Mouse (Mus musculus): Measurements from ENCODE around the gene Nos1ap. TPM values are rescaled to one million over a fixed set of nuclear protein-coding genes. Genes with fewer than 3 reads are reported as not detected.
A peak's percentile ranks its signal among the peaks of the same experiment; 100 is the strongest.

Gene Nos1ap
- polyA plus RNA-seq, 1 experiment from 2014 or later, result 28.3 TPM

GRCm38 (mm10) chr1:170582341-170582740, 7.3 kb downstream of the Nos1ap start:
- no peaks in the 10 kb centered on the region for H3K9me3 ChIP-seq
- no peak overlapping the region for H3K4me2 ChIP-seq
- H3K27ac ChIP-seq, result no peak overlapping the region
- 83% methylated on average over 5 of the region's 5 CpGs for WGBS
- 0 out of 2 replicates have a peak, but pooled peaks cover 3% of the 10 kb centered on the region for H3K36me3 ChIP-seq (replicated peaks)
- no peak overlapping the region for H3K4me3 ChIP-seq
- H3K27me3 ChIP-seq (replicated peaks), result no peaks in the 10 kb centered on the region
- no peak for ATAC-seq (replicated peaks)
- no peak overlapping the region for H3K9ac ChIP-seq
- no peaks in the 10 kb centered on the region; the same call in 1 of the 2 replicates for H3K4me1 ChIP-seq

- WGBS, result 56% methylated on average over 13 of the region's 13 CpGs
- Histone ChIP-seq H3K36me3 (replicated peaks) (no peaks in the 10 kb centered on the region), H3K9ac (no peak overlapping the region)
Observed at GRCm38 (mm10) chr1:170580485-170581110, 9.1 kb downstream of the Nos1ap start.

GRCm38 (mm10) chr1:170579476-170579875, 10.2 kb downstream of the Nos1ap start:
- Histone ChIP-seq H3K4me1 (peaks cover 11% of the 10 kb centered on the region; the same call in 1 of the 2 replicates), H3K27ac (no peak overlapping the region), H3K27me3 (replicated peaks) (no peaks in the 10 kb centered on the region), H3K9me3 (no peaks in the 10 kb centered on the region), H3K9ac (no peak overlapping the region), H3K4me2 (no peak overlapping the region), H3K4me3 (no peak overlapping the region), H3K36me3 (replicated peaks) (no peaks in the 10 kb centered on the region)
- no peak for ATAC-seq (replicated peaks)
- 95% methylated on average over 5 of the region's 5 CpGs for WGBS

More at GRCm38 (mm10) chr1:170580485-170581110, 9.1 kb downstream of the Nos1ap start:
- 0 out of 2 replicates have a peak overlapping the region, but pooled peaks have one; percentile 1 for H3K4me2 ChIP-seq
- peaks cover 7% of the 10 kb centered on the region; the same call in 1 of the 2 replicates for H3K4me1 ChIP-seq
- no peaks in the 10 kb centered on the region for H3K9me3 ChIP-seq
- H3K27me3 ChIP-seq (replicated peaks), result no peaks in the 10 kb centered on the region
- no peak overlapping the region for H3K27ac ChIP-seq
- H3K4me3 ChIP-seq, result no peak overlapping the region
- ATAC-seq (replicated peaks), result no peak

GRCm38 (mm10) chr1:170579063-170579462, 10.6 kb downstream of the Nos1ap start:
- no peak overlapping the region for H3K4me3 ChIP-seq
- WGBS, result 95% methylated on average over 4 of the region's 4 CpGs
- H3K9me3 ChIP-seq, result no peaks in the 10 kb centered on the region
- H3K27ac ChIP-seq, result no peak overlapping the region
- ATAC-seq (replicated peaks), result no peak
- H3K4me1 ChIP-seq, result peaks cover 11% of the 10 kb centered on the region; the same call in 1 of the 2 replicates
- no peaks in the 10 kb centered on the region for H3K36me3 ChIP-seq (replicated peaks)
- H3K27me3 ChIP-seq (replicated peaks), result no peaks in the 10 kb centered on the region
- no peak overlapping the region for H3K9ac ChIP-seq
- no peak overlapping the region for H3K4me2 ChIP-seq

GRCm38 (mm10) chr1:170576728-170577065, 13.0 kb downstream of the Nos1ap start:
- Histone ChIP-seq H3K36me3 (replicated peaks) (no peaks in the 10 kb centered on the region), H3K4me1 (peaks cover 11% of the 10 kb centered on the region; the same call in 1 of the 2 replicates), H3K9me3 (no peaks in the 10 kb centered on the region), H3K27ac (no peak overlapping the region), H3K4me3 (no peak overlapping the region), H3K27me3 (replicated peaks) (no peaks in the 10 kb centered on the region), H3K9ac (no peak overlapping the region), H3K4me2 (no peak overlapping the region)
- 0 out of 2 replicates have a peak, but pooled peaks have one; percentile 18 for ATAC-seq (replicated peaks)
- WGBS, result 13% methylated on average over 6 of the region's 6 CpGs

- Histone ChIP-seq H3K36me3 (replicated peaks) (no peaks in the 10 kb centered on the region), H3K9ac (no peak overlapping the region), H3K4me3 (no peak overlapping the region), H3K9me3 (no peaks in the 10 kb centered on the region), H3K27me3 (replicated peaks) (no peaks in the 10 kb centered on the region), H3K4me1 (peaks cover 11% of the 10 kb centered on the region; the same call in 1 of the 2 replicates), H3K27ac (no peak overlapping the region), H3K4me2 (no peak overlapping the region)
- no peak for ATAC-seq (replicated peaks)
- WGBS, result 40% methylated on average over 6 of the region's 6 CpGs
Observed at GRCm38 (mm10) chr1:170576012-170576727, 13.5 kb downstream of the Nos1ap start.

- H3K4me3 ChIP-seq, result no peak overlapping the region
- no peaks in the 10 kb centered on the region for H3K36me3 ChIP-seq (replicated peaks)
- 0 out of 2 replicates have a peak, but pooled peaks have one; percentile 56 for ATAC-seq (replicated peaks)
- no peak overlapping the region for H3K27ac ChIP-seq
- peaks cover 11% of the 10 kb centered on the region; the same call in 1 of the 2 replicates for H3K4me1 ChIP-seq
- H3K4me2 ChIP-seq, result no peak overlapping the region
- WGBS, result 78% methylated on average over 7 of the region's 7 CpGs
- no peaks in the 10 kb centered on the region for H3K27me3 ChIP-seq (replicated peaks)
- H3K9me3 ChIP-seq, result no peaks in the 10 kb centered on the region
- no peak overlapping the region for H3K9ac ChIP-seq
Observed at GRCm38 (mm10) chr1:170573117-170573516, 16.5 kb downstream of the Nos1ap start.

GRCm38 (mm10) chr1:170566969-170567368, 22.7 kb downstream of the Nos1ap start:
- H3K27ac ChIP-seq, result no peak overlapping the region
- no peak overlapping the region for H3K9ac ChIP-seq
- H3K4me3 ChIP-seq, result no peak overlapping the region
- WGBS, result 92% methylated on average over 4 of the region's 4 CpGs
- no peaks in the 10 kb centered on the region for H3K4me1 ChIP-seq
- no peaks in the 10 kb centered on the region for H3K9me3 ChIP-seq
- H3K27me3 ChIP-seq (replicated peaks), result no peaks in the 10 kb centered on the region
- ATAC-seq (replicated peaks), result no peak
- H3K4me2 ChIP-seq, result no peak overlapping the region
- H3K36me3 ChIP-seq (replicated peaks), result no peaks in the 10 kb centered on the region

- H3K27ac ChIP-seq, result no peak overlapping the region
- no peaks in the 10 kb centered on the region for H3K4me1 ChIP-seq
- no peak overlapping the region for H3K4me2 ChIP-seq
- no peaks in the 10 kb centered on the region for H3K9me3 ChIP-seq
- H3K36me3 ChIP-seq (replicated peaks), result no peaks in the 10 kb centered on the region
- WGBS, result 95% methylated on average over 2 of the region's 2 CpGs
- H3K27me3 ChIP-seq (replicated peaks), result no peaks in the 10 kb centered on the region
- no peak for ATAC-seq (replicated peaks)
- H3K9ac ChIP-seq, result no peak overlapping the region
- H3K4me3 ChIP-seq, result no peak overlapping the region
Observed at GRCm38 (mm10) chr1:170566538-170566937, 23.1 kb downstream of the Nos1ap start.

- Histone ChIP-seq H3K36me3 (replicated peaks) (no peaks in the 10 kb centered on the region), H3K4me2 (no peak overlapping the region), H3K27ac (no peak overlapping the region), H3K9ac (no peak overlapping the region), H3K27me3 (replicated peaks) (no peaks in the 10 kb centered on the region), H3K4me1 (no peaks in the 10 kb centered on the region), H3K4me3 (no peak overlapping the region), H3K9me3 (no peaks in the 10 kb centered on the region)
- ATAC-seq (replicated peaks), result no peak
- WGBS, result 87% methylated on average over 3 of the region's 3 CpGs
Observed at GRCm38 (mm10) chr1:170564926-170565325, 24.7 kb downstream of the Nos1ap start.

- no peak for ATAC-seq (replicated peaks)
- H3K27ac ChIP-seq, result no peak overlapping the region
- H3K27me3 ChIP-seq (replicated peaks), result no peaks in the 10 kb centered on the region
- no peak overlapping the region for H3K4me3 ChIP-seq
- H3K9ac ChIP-seq, result no peak overlapping the region
- H3K9me3 ChIP-seq, result no peaks in the 10 kb centered on the region
- H3K4me1 ChIP-seq, result no peaks in the 10 kb centered on the region
- no peaks in the 10 kb centered on the region for H3K36me3 ChIP-seq (replicated peaks)
- WGBS, result 87% methylated on average over 1 of the region's 1 CpGs
- H3K4me2 ChIP-seq, result no peak overlapping the region
Observed at GRCm38 (mm10) chr1:170562431-170562830, 27.2 kb downstream of the Nos1ap start.

- Histone ChIP-seq H3K9me3 (no peaks in the 10 kb centered on the region), H3K4me2 (no peak overlapping the region)
Observed at GRCm38 (mm10) chr1:170560768-170561167, 28.9 kb downstream of the Nos1ap start.

More at GRCm38 (mm10) chr1:170560768-170561167, 28.9 kb downstream of the Nos1ap start:
- Histone ChIP-seq H3K36me3 (replicated peaks) (no peaks in the 10 kb centered on the region), H3K27me3 (replicated peaks) (no peaks in the 10 kb centered on the region), H3K4me3 (no peak overlapping the region), H3K9ac (no peak overlapping the region), H3K27ac (no peak overlapping the region), H3K4me1 (no peaks in the 10 kb centered on the region)
- WGBS, result 84% methylated on average over 3 of the region's 3 CpGs
- no peak for ATAC-seq (replicated peaks)

All from midbrain, embryonic 15.5 days (tissue).